Mouse (Mus musculus) G1E (cell line): Measurements from ENCODE around the gene Wasf2.

ENCODE experiments used
- CTCF ChIP-seq: IDR thresholded peaks from 2 replicates; pipeline ENCODE4 v1.5.1; 2012; ENCODE audit warnings: low read depth, low read length, inconsistent platforms, mixed read lengths
- GATA1 ChIP-seq: IDR thresholded peaks from 2 replicates; pipeline ENCODE4 v1.6.1; 2012; ENCODE audit warnings: borderline replicate concordance, low read length, inconsistent platforms, mixed read lengths
- TAL1 ChIP-seq: conservative IDR thresholded peaks from 2 replicates; pipeline ENCODE4 v1.6.1; 2012; ENCODE audit warnings: low read depth, low read length, inconsistent platforms, mixed read lengths

- no peak for TF ChIP-seq GATA1
- TF ChIP-seq CTCF = no peak
- TF ChIP-seq TAL1 = no peak
Observed at GRCm38 (mm10) chr4:133197355-133197754, 67.0 kb downstream of the Wasf2 start.
